Mouse (Mus musculus) hindbrain, embryonic 10.5 days (tissue): ENCODE results near the gene Amn. TPM values are rescaled to one million over a fixed set of nuclear protein-coding genes. Genes with fewer than 3 reads are reported as not detected.

ENCODE experiments used
- polyA plus RNA-seq: library from polyadenylated mRNA; unstranded; fragments of >200 nt; fragmentation: Nextera tagmentation; extraction: Ambion mirVana; gene quantifications from 2 replicates; pipeline ENCODE4 v1.2.1, GENCODE M21; 2016

The Amn gene
- polyA plus RNA-seq, 1 experiment from 2014 or later: 0.30 TPM

Other genes with a start within 250 kb of the Amn start
- gene Rcor1, start 231.7 kb upstream of the Amn start, polyA plus RNA-seq: 5.0 and 6.6 TPM in 2 replicates
- 11.0 and 13.9 TPM in 2 replicates for gene Traf3, start 104.7 kb upstream of the Amn start, polyA plus RNA-seq
- not detected in 2 replicates for gene 4930595D18Rik, start 86.6 kb upstream of the Amn start, polyA plus RNA-seq
- gene Cdc42bpb, start 106.6 kb downstream of the Amn start, polyA plus RNA-seq: 32.6 and 34.7 TPM in 2 replicates
- gene Lbhd2, start 135.7 kb downstream of the Amn start, polyA plus RNA-seq: 0.25 TPM in 1 of 2 replicates, not detected in the other
- gene Exoc3l4, start 145.9 kb downstream of the Amn start, polyA plus RNA-seq: 4.7 and 5.4 TPM in 2 replicates
- 3.0 and 3.2 TPM in 2 replicates for gene Tnfaip2, start 171.4 kb downstream of the Amn start, polyA plus RNA-seq
- gene Gm266, start 214.7 kb downstream of the Amn start, polyA plus RNA-seq: 11.6 and 14.1 TPM in 2 replicates